Mouse (Mus musculus) left cerebral cortex, adult 2 months (tissue): Measurements from ENCODE around the gene Macf1. TPM values are rescaled to one million over a fixed set of nuclear protein-coding genes. Genes with fewer than 3 reads are reported as not detected.

ENCODE experiments used
- DNase-seq, 2 experiments: peaks; one replicate each; pipeline ENCODE4 v3.0.0; 2021 to 2022; ENCODE audit warnings: low spot score in 2 of 2, mixed read lengths in 1 of 2; ENCODE audit errors: extremely low spot score in 1 of 2
- H3K27ac ChIP-seq: fragments of 200-600 bp; 2 replicates; pipeline ENCODE4 v1.8.1; 2022
- H3K4me3 ChIP-seq: fragments of 200-600 bp; 2 replicates; pipeline ENCODE4 v1.8.1; 2022
- CTCF ChIP-seq: fragments of 200-600 bp; IDR thresholded peaks from 2 replicates; pipeline ENCODE4 v1.8.1; 2022; ENCODE audit warnings: antibody characterized with exemption, mild to moderate bottlenecking, moderate library complexity
- intact Hi-C: fragments of 180-260 bp; cut with DNase I; formaldehyde crosslinking; loops from one replicate; pipeline ENCODE4 v1.15.1; 2025
- total RNA-seq, 2 experiments: library from RNA; stranded (reverse); gene quantifications; 2 replicates each; pipeline ENCODE4 v1.2.3; 2021

The Macf1 gene
- total RNA-seq, 2 experiments from 2014 or later = 242 to 255 TPM

- TF ChIP-seq CTCF = peak; percentile 40
- no peak overlapping the region for H3K4me3 ChIP-seq
- intact Hi-C loops = no loop called here
- H3K27ac ChIP-seq = no peak overlapping the region
- no peak for DNase-seq
Measured at GRCm38 (mm10) chr4:123627683-123628082, 56.5 kb downstream of the Macf1 start.

GRCm38 (mm10) chr4:123625332-123626072, 58.7 kb downstream of the Macf1 start:
- intact Hi-C loops = no loop called here
- TF ChIP-seq CTCF = no peak
- Histone ChIP-seq H3K4me3 (no peak overlapping the region), H3K27ac (no peak overlapping the region; the same call in 1 of the 2 replicates)
- DNase-seq = no peak

GRCm38 (mm10) chr4:123624438-123624837, 59.7 kb downstream of the Macf1 start:
- H3K4me3 ChIP-seq = no peak overlapping the region
- intact Hi-C loops = no loop called here
- TF ChIP-seq CTCF = no peak
- H3K27ac ChIP-seq = peak overlapping the region; percentile 72
- no peak for DNase-seq

- TF ChIP-seq CTCF = no peak
- intact Hi-C loops = no loop called here
- no peak for DNase-seq
- H3K4me3 ChIP-seq = no peak overlapping the region
- peak overlapping the region; percentile 72 for H3K27ac ChIP-seq
Measured at GRCm38 (mm10) chr4:123623742-123624151, 60.4 kb downstream of the Macf1 start.

GRCm38 (mm10) chr4:123621732-123622131, 62.4 kb downstream of the Macf1 start:
- DNase-seq = no peak
- intact Hi-C loops = no loop called here
- no peak overlapping the region for H3K4me3 ChIP-seq
- TF ChIP-seq CTCF = no peak
- no peak overlapping the region for H3K27ac ChIP-seq

GRCm38 (mm10) chr4:123617727-123618389, 66.3 kb downstream of the Macf1 start:
- peak overlapping the region; percentile 75 for H3K27ac ChIP-seq
- intact Hi-C loops = no loop called here

GRCm38 (mm10) chr4:123616971-123617370, 67.2 kb downstream of the Macf1 start:
- Histone ChIP-seq H3K4me3 (no peak overlapping the region), H3K27ac (peak overlapping the region; percentile 75)
- no peak for TF ChIP-seq CTCF
- DNase-seq = peak in 1 of 2 experiments; percentile 20
- intact Hi-C loops = no loop called here

More at GRCm38 (mm10) chr4:123617727-123618389, 66.3 kb downstream of the Macf1 start:
- DNase-seq = no peak
- no peak for TF ChIP-seq CTCF
- H3K4me3 ChIP-seq = no peak overlapping the region

- H3K27ac ChIP-seq = peak overlapping the region; percentile 75
- no peak for TF ChIP-seq CTCF
- no peak overlapping the region for H3K4me3 ChIP-seq
- intact Hi-C loops = no loop called here
- DNase-seq = no peak
Measured at GRCm38 (mm10) chr4:123616501-123616900, 67.7 kb downstream of the Macf1 start.

GRCm38 (mm10) chr4:123613309-123613947, 70.7 kb downstream of the Macf1 start:
- Histone ChIP-seq H3K27ac (no peak overlapping the region; the same call in 1 of the 2 replicates), H3K4me3 (no peak overlapping the region)
- intact Hi-C loops = no loop called here
- DNase-seq = no peak
- TF ChIP-seq CTCF = no peak

- Histone ChIP-seq H3K27ac (no peak overlapping the region), H3K4me3 (no peak overlapping the region)
- no peak for DNase-seq
- TF ChIP-seq CTCF = no peak
- intact Hi-C loops = no loop called here
Measured at GRCm38 (mm10) chr4:123611940-123612339, 72.2 kb downstream of the Macf1 start.

- DNase-seq = no peak
- no peak overlapping the region for H3K4me3 ChIP-seq
- intact Hi-C loops = no loop called here
- no peak overlapping the region for H3K27ac ChIP-seq
- TF ChIP-seq CTCF = no peak
Measured at GRCm38 (mm10) chr4:123611241-123611640, 72.9 kb downstream of the Macf1 start.

GRCm38 (mm10) chr4:123607174-123607573, 77.0 kb downstream of the Macf1 start:
- TF ChIP-seq CTCF = peak; percentile 50
- intact Hi-C loops = no loop called here

More at GRCm38 (mm10) chr4:123607174-123607573, 77.0 kb downstream of the Macf1 start:
- DNase-seq = no peak
- no peak overlapping the region for H3K4me3 ChIP-seq
- no peak overlapping the region for H3K27ac ChIP-seq
